Mouse (Mus musculus): ENCODE measurements around the gene Srsf10.
A peak's percentile ranks its signal among the peaks of the same experiment; 100 is the strongest.

Srsf10 gene

GRCm38 (mm10) chr4:135885676-135886075 lies 30.1 kb downstream of the Srsf10 start:
- no peak for DNase-seq

GRCm38 (mm10) chr4:135886184-135886583 lies 30.6 kb downstream of the Srsf10 start:
- no peak for DNase-seq

GRCm38 (mm10) chr4:135888448-135889057 lies 33.0 kb downstream of the Srsf10 start:
- DNase-seq: no peak

- DNase-seq: no peak
Measured at GRCm38 (mm10) chr4:135889146-135889883, 33.8 kb downstream of the Srsf10 start.

- DNase-seq: peak; percentile 85 to 89
Measured at GRCm38 (mm10) chr4:135889884-135890283, 34.3 kb downstream of the Srsf10 start.

GRCm38 (mm10) chr4:135891539-135891938 lies 36.0 kb downstream of the Srsf10 start:
- DNase-seq: no peak

- DNase-seq: no peak
Measured at GRCm38 (mm10) chr4:135892884-135893283, 37.3 kb downstream of the Srsf10 start.

- DNase-seq: no peak
Measured at GRCm38 (mm10) chr4:135895071-135895571, 39.6 kb downstream of the Srsf10 start, which contains the start of gene Cnr2. Gene Cnr2, plus strand, starts transcription at chr4:135895394.

GRCm38 (mm10) chr4:135896157-135896556 lies 40.6 kb downstream of the Srsf10 start:
- DNase-seq: no peak

- DNase-seq: no peak
Measured at GRCm38 (mm10) chr4:135898380-135899049, 43.0 kb downstream of the Srsf10 start.

GRCm38 (mm10) chr4:135899050-135899448 lies 43.5 kb downstream of the Srsf10 start:
- DNase-seq: no peak

GRCm38 (mm10) chr4:135900008-135900407 lies 44.5 kb downstream of the Srsf10 start:
- no peak for DNase-seq

- DNase-seq: no peak
Measured at GRCm38 (mm10) chr4:135902606-135903242, 47.2 kb downstream of the Srsf10 start.

GRCm38 (mm10) chr4:135904810-135905209 lies 49.3 kb downstream of the Srsf10 start:
- no peak for DNase-seq

GRCm38 (mm10) chr4:135906633-135907032 lies 51.1 kb downstream of the Srsf10 start:
- DNase-seq: no peak

- DNase-seq: no peak
Measured at GRCm38 (mm10) chr4:135909326-135910066, 53.9 kb downstream of the Srsf10 start.

- no peak for DNase-seq
Measured at GRCm38 (mm10) chr4:135911531-135911930, 56.0 kb downstream of the Srsf10 start.

- no peak for DNase-seq
Measured at GRCm38 (mm10) chr4:135912164-135912563, 56.6 kb downstream of the Srsf10 start.

GRCm38 (mm10) chr4:135912835-135913234 lies 57.3 kb downstream of the Srsf10 start:
- peak; percentile 57 to 63 for DNase-seq

- DNase-seq: no peak
Measured at GRCm38 (mm10) chr4:135913433-135913832, 57.9 kb downstream of the Srsf10 start.

GRCm38 (mm10) chr4:135918635-135919279 lies 63.2 kb downstream of the Srsf10 start:
- DNase-seq: no peak

- no peak for DNase-seq
Measured at GRCm38 (mm10) chr4:135919280-135919639, 63.7 kb downstream of the Srsf10 start.

Measured in cerebellum, postnatal 14 days (tissue).